Mouse (Mus musculus) cerebellum, adult 2 months (tissue): ENCODE data around the gene Sec22b. TPM values are rescaled to one million over a fixed set of nuclear protein-coding genes. Genes with fewer than 3 reads are reported as not detected.
A peak's percentile ranks its signal among the peaks of the same experiment; 100 is the strongest.

Experiments used
- DNase-seq, 2 experiments: peaks; one replicate each; pipeline ENCODE4 v3.0.0; 2021
- H3K27ac ChIP-seq: fragments of 200-500 bp; 2 replicates; pipeline ENCODE4 v1.5.1; 2012; ENCODE audit warnings: low read length, control low read depth, inconsistent platforms; ENCODE audit not compliant: insufficient read depth
- H3K27me3 ChIP-seq: fragments of 200-500 bp; 2 replicates; pipeline ENCODE4 v1.6.1; 2012; ENCODE audit warnings: inconsistent platforms, mild to moderate bottlenecking, low read length, moderate library complexity; ENCODE audit not compliant: control insufficient read depth, insufficient read depth
- H3K4me1 ChIP-seq: fragments of 200-500 bp; 2 replicates; pipeline ENCODE4 v1.6.1; 2011; ENCODE audit warnings: low read length; ENCODE audit not compliant: control insufficient read depth, insufficient read depth
- H3K4me3 ChIP-seq: fragments of 200-500 bp; replicated peaks from 2 replicates; pipeline ENCODE3; 2011; ENCODE audit warnings: mild to moderate bottlenecking, low read depth, low read length, control low read depth; ENCODE audit not compliant: insufficient read depth
- CTCF ChIP-seq: fragments of 200-500 bp; IDR thresholded peaks from 2 replicates; pipeline ENCODE4 v1.5.1; 2011; ENCODE audit warnings: low read depth, mild to moderate bottlenecking, control low read depth, low read length, moderate library complexity, borderline replicate concordance; ENCODE audit not compliant: insufficient read depth
- POLR2A ChIP-seq: fragments of 200-500 bp; IDR thresholded peaks from 2 replicates; pipeline ENCODE4 v1.6.1; 2011; ENCODE audit warnings: low read length, control low read depth, borderline replicate concordance; ENCODE audit not compliant: insufficient read depth
- WGBS: fragments of 180-500 bp; shearing (Covaris S2); methylation state at CpG from one replicate; pipeline ENCODE4 v1.1.7; 2018; 5-methylcytosine and 5-hydroxymethylcytosine counted together
- polyA plus RNA-seq: library from polyadenylated mRNA; depleted of rRNA; stranded (reverse); fragments of >200 nt; gene quantifications from 2 replicates; pipeline ENCODE4 v1.2.3, GENCODE M21; 2012

The Sec22b gene
- polyA plus RNA-seq, 1 experiment: 70.5 TPM

GRCm38 (mm10) chr3:97887785-97888167 is 13.2 kb upstream of the Sec22b start:
- TF ChIP-seq POLR2A: no peak
- TF ChIP-seq CTCF: no peak
- DNase-seq: peak in 1 of 2 experiments; percentile 61
- WGBS: 8% methylated on average over 5 of the region's 5 CpGs

GRCm38 (mm10) chr3:97888168-97888901 is 12.7 kb upstream of the Sec22b start, which contains the start of gene Pde4dip:
TSS of gene Pde4dip (minus strand) at chr3:97888707.
- DNase-seq: peak; percentile 90
- no peaks in the 10 kb centered on the region for H3K4me1 ChIP-seq
- no peaks in the 10 kb centered on the region for H3K27me3 ChIP-seq
- peak within 1 kb of the TSS; percentile 94 for H3K27ac ChIP-seq
- TF ChIP-seq POLR2A (peak; percentile 65; the same call in 1 of the 2 replicates), CTCF (no peak)
- WGBS: under 1% methylated on average over 44 of the region's 44 CpGs
- H3K4me3 ChIP-seq: peak within 1 kb of the TSS; percentile 96

More at GRCm38 (mm10) chr3:97887785-97888167, 13.2 kb upstream of the Sec22b start:
- no peaks in the 10 kb centered on the region for H3K27me3 ChIP-seq
- H3K4me1 ChIP-seq: no peaks in the 10 kb centered on the region
- H3K27ac ChIP-seq: peak overlapping the region; percentile 94
- peak overlapping the region; percentile 96 for H3K4me3 ChIP-seq

GRCm38 (mm10) chr3:97890205-97890604 is 10.8 kb upstream of the Sec22b start:
- no peaks in the 10 kb centered on the region for H3K4me1 ChIP-seq
- H3K27me3 ChIP-seq: no peaks in the 10 kb centered on the region
- TF ChIP-seq POLR2A: no peak
- no peak for TF ChIP-seq CTCF
- no peak overlapping the region for H3K4me3 ChIP-seq
- DNase-seq: no peak
- 80% methylated on average over 6 of the region's 6 CpGs for WGBS
- no peak overlapping the region for H3K27ac ChIP-seq

- no peaks in the 10 kb centered on the region for H3K27me3 ChIP-seq
- no peak overlapping the region for H3K4me3 ChIP-seq
- WGBS: 52% methylated on average over 6 of the region's 6 CpGs
- DNase-seq: no peak
- no peaks in the 10 kb centered on the region for H3K4me1 ChIP-seq
- no peak overlapping the region for H3K27ac ChIP-seq
- no peak for TF ChIP-seq POLR2A
- peak; percentile 33; the same call in 1 of the 2 replicates for TF ChIP-seq CTCF
Measured at GRCm38 (mm10) chr3:97894695-97895094, 6.3 kb upstream of the Sec22b start.

GRCm38 (mm10) chr3:97898381-97898780 is 2.6 kb upstream of the Sec22b start:
- no peak for DNase-seq
- H3K27me3 ChIP-seq: no peaks in the 10 kb centered on the region
- TF ChIP-seq POLR2A (no peak), CTCF (no peak)
- peaks cover 4% of the 10 kb centered on the region; the same call in 1 of the 2 replicates for H3K4me1 ChIP-seq
- H3K4me3 ChIP-seq: no peak overlapping the region
- H3K27ac ChIP-seq: no peak overlapping the region
- 68% methylated on average over 3 of the region's 3 CpGs for WGBS

GRCm38 (mm10) chr3:97901586-97901985 is 596 bp downstream of the Sec22b start:
- DNase-seq: no peak
- H3K4me3 ChIP-seq: peak overlapping the region; percentile 96
- TF ChIP-seq POLR2A: no peak
- TF ChIP-seq CTCF: no peak
- no peak overlapping the region for H3K27ac ChIP-seq
- 14% methylated on average over 5 of the region's 5 CpGs for WGBS
- H3K4me1 ChIP-seq: peaks cover 4% of the 10 kb centered on the region; the same call in 1 of the 2 replicates
- H3K27me3 ChIP-seq: no peaks in the 10 kb centered on the region

GRCm38 (mm10) chr3:97909737-97910136 is 8.7 kb downstream of the Sec22b start:
- WGBS: 62% methylated on average over 2 of the region's 2 CpGs
- no peak for DNase-seq
- Histone ChIP-seq H3K27ac (no peak overlapping the region), H3K4me3 (no peak overlapping the region), H3K27me3 (no peaks in the 10 kb centered on the region), H3K4me1 (no peaks in the 10 kb centered on the region)
- TF ChIP-seq CTCF: no peak
- no peak for TF ChIP-seq POLR2A

GRCm38 (mm10) chr3:97911093-97911492 is 10.1 kb downstream of the Sec22b start:
- Histone ChIP-seq H3K27ac (no peak overlapping the region), H3K27me3 (no peaks in the 10 kb centered on the region), H3K4me1 (no peaks in the 10 kb centered on the region), H3K4me3 (no peak overlapping the region)
- TF ChIP-seq POLR2A (no peak), CTCF (no peak)
- WGBS: 86% methylated on average over 7 of the region's 7 CpGs
- no peak for DNase-seq
